Comparison of ENCODE assay signal across 1 mouse cellular context in the genomic region with DNA sequence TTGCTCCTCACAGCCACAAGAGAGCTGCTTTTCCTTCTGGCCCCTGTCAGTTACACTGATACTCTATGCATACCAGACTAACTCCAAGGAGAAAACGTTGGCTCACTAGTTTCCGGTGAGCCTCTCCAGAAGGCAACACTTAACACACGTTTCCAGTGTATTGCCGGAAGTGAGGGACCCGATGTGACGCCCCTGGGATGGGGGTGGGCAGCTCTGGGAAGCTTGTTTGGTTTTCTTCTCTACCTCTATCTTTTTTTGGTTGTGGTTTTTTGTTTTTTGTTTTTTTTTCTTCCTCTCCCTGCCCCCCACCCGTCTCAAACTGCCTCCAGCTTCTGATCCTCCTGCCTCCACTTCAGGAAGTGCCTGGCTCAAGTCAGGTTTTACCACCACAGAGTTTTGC.
TF ChIP-seq lines count a peak whose summit lies in the region.

No protein-coding gene starts in this region.

TF ChIP-seq in MEL, 35 proteins besides CTCF, POLR2A, EP300 and RAD21:
- TF ChIP-seq MXI1 (IDR thresholded peaks at IDR 0.05; ENCODE audit: low read depth, low read length) (0 out of 2 replicates have a peak, but pooled peaks have one; percentile 35), ETS1 (IDR thresholded peaks at IDR 0.05; ENCODE audit: low read depth, low read length) (peak; percentile 70; the same call in 1 of the 2 replicates), ELF1 (IDR thresholded peaks at IDR 0.05; ENCODE audit: low read depth, low read length) (peak; percentile 82), MAFK (IDR thresholded peaks at IDR 0.05; ENCODE audit: borderline replicate concordance, low read depth, low read length) (no peak), MYB (IDR thresholded peaks at IDR 0.05; ENCODE audit: low read depth, low read length) (0 out of 2 replicates have a peak, but pooled peaks have one; percentile 7), USF2 (IDR thresholded peaks at IDR 0.05; ENCODE audit: borderline replicate concordance in 1 of 2, insufficient read depth in 1 of 2, low read depth in 1 of 2, low read length in 2 of 2) (no peak), USF1 (IDR thresholded peaks at IDR 0.05; ENCODE audit: low read depth, low read length) (no peak), ZC3H11A (IDR thresholded peaks at IDR 0.05; ENCODE audit: low read depth, low read length) (no peak), GATA1 (IDR thresholded peaks at IDR 0.05; ENCODE audit: low read depth, low read length) (no peak), E2F4 (IDR thresholded peaks at IDR 0.05; ENCODE audit: borderline replicate concordance, low read depth, low read length) (no peak), MYC (IDR thresholded peaks at IDR 0.05; ENCODE audit: low read depth, low read length) (0 out of 2 replicates have a peak, but pooled peaks have one; percentile 54), SIN3A (IDR thresholded peaks at IDR 0.05; ENCODE audit: low read length) (peak; percentile 83), ZNF384 (IDR thresholded peaks at IDR 0.05; ENCODE audit: low read depth, low read length) (peak; percentile 89), CHD2 (IDR thresholded peaks at IDR 0.05; ENCODE audit: low read length) (peak; percentile 32; the same call in 1 of the 2 replicates), BHLHE40 (IDR thresholded peaks at IDR 0.05; ENCODE audit: borderline replicate concordance, low read depth, low read length) (peak; percentile 19; the same call in 1 of the 2 replicates), ZKSCAN1 (IDR thresholded peaks at IDR 0.05; ENCODE audit: low read depth, low read length) (no peak), MAX (IDR thresholded peaks at IDR 0.05; ENCODE audit: low read length) (peak; percentile 56; the same call in 1 of the 2 replicates), TCF12 (IDR thresholded peaks at IDR 0.05; ENCODE audit: low read depth, low read length) (0 out of 2 replicates have a peak, but pooled peaks have one; percentile 13), ZMIZ1 (IDR thresholded peaks at IDR 0.05; ENCODE audit: low read depth, low read length) (0 out of 2 replicates have a peak, but pooled peaks have one; percentile 18), CHD1 (IDR thresholded peaks at IDR 0.05; ENCODE audit: low read depth, low read length) (no peak), HCFC1 (IDR thresholded peaks at IDR 0.05; ENCODE audit: low read depth, low read length) (peak; percentile 67; the same call in 1 of the 2 replicates), TBP (IDR thresholded peaks at IDR 0.05; ENCODE audit: low read depth, low read length) (0 out of 2 replicates have a peak, but pooled peaks have one; percentile 18), GABPA (IDR thresholded peaks at IDR 0.05; ENCODE audit: low read depth, low read length) (no peak)
